Mouse (Mus musculus) liver, embryonic 12.5 days (tissue): ENCODE measurements at regions not wholly inside any gene's neighbourhood (a gene's known extent, or its start where the extent isn't known, plus 50 kb on each side); places are given as distances from the start of the nearest gene placed in this dataset.
"Not testable (repeated sequence)": the region's sequence is repeated elsewhere in the genome, so short reads cannot be mapped to it uniquely, and the experiment has no call there.

Experiments
- ATAC-seq: fragments of 200-750 bp; cut with Nextera tagmentation; 2 replicates; pipeline ENCODE4 v1.8.0; 2017; ENCODE audit warnings: moderate number of reproducible peaks, mild to moderate bottlenecking, moderate library complexity
- H3K27ac ChIP-seq: fragments of 300-500 bp; sonication (generic); 2 replicates; pipeline ENCODE4 v1.5.1; 2016; ENCODE audit warnings: mild to moderate bottlenecking
- H3K27me3 ChIP-seq: fragments of 300-500 bp; sonication (generic); replicated peaks from 2 replicates; pipeline ENCODE4 v1.6.1; 2016; ENCODE audit warnings: mild to moderate bottlenecking, moderate library complexity
- H3K36me3 ChIP-seq: fragments of 300-500 bp; sonication (generic); 2 replicates; pipeline ENCODE4 v1.6.1; 2016; ENCODE audit warnings: mild to moderate bottlenecking, moderate library complexity
- H3K4me1 ChIP-seq: fragments of 300-500 bp; sonication (generic); 2 replicates; pipeline ENCODE4 v1.6.1; 2016
- H3K4me2 ChIP-seq: fragments of 300-500 bp; sonication (generic); 2 replicates; pipeline ENCODE4 v1.6.1; 2016; ENCODE audit warnings: mild to moderate bottlenecking, moderate library complexity
- H3K4me3 ChIP-seq: fragments of 300-500 bp; sonication (generic); 2 replicates; pipeline ENCODE4 v1.5.1; 2016; ENCODE audit warnings: mild to moderate bottlenecking, moderate library complexity
- H3K9ac ChIP-seq: fragments of 300-500 bp; sonication (generic); 2 replicates; pipeline ENCODE4 v1.6.1; 2016; ENCODE audit warnings: mild to moderate bottlenecking, moderate library complexity
- H3K9me3 ChIP-seq: fragments of 300-500 bp; sonication (generic); replicated peaks from 2 replicates; pipeline ENCODE4 v1.6.1; 2016; ENCODE audit warnings: mild to moderate bottlenecking, moderate library complexity
- WGBS: fragments of 180-500 bp; shearing (Covaris S2); methylation state at CpG from one replicate; pipeline ENCODE4 v1.1.7; 2016; ENCODE audit not compliant: insufficient replicate concordance; 5-methylcytosine and 5-hydroxymethylcytosine counted together

DNA sequence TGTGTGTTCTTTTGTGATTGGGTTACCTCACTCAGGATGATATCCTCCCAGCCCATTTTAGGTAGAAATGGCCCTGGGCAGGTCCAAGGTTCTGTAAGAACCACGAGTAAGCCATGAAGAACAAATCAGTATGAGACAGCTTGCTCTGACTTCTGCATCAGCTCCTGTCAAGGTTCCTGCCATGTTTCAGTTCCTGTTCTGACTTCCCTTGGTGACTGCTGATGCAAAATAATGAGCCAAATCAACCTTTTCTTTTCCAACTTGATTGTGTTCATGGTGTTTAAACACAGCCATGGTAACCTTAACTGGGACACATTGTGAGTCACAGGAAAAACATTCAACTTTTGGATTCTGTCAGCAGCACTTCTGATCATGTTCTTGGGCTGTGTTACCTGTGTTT is 667.4 kb upstream of the Igfbp7 start:
- Histone ChIP-seq H3K27ac (no peak overlapping the region), H3K27me3 (no peaks in the 10 kb centered on the region), H3K9ac (no peak overlapping the region), H3K4me3 (no peak overlapping the region), H3K4me1 (no peaks in the 10 kb centered on the region), H3K9me3 (0 out of 2 replicates have a peak, but pooled peaks cover 3% of the 10 kb centered on the region), H3K4me2 (no peak overlapping the region), H3K36me3 (no peaks in the 10 kb centered on the region)
- 36% methylated on average over 1 of the region's 1 CpGs for WGBS
- ATAC-seq: no peak

DNA sequence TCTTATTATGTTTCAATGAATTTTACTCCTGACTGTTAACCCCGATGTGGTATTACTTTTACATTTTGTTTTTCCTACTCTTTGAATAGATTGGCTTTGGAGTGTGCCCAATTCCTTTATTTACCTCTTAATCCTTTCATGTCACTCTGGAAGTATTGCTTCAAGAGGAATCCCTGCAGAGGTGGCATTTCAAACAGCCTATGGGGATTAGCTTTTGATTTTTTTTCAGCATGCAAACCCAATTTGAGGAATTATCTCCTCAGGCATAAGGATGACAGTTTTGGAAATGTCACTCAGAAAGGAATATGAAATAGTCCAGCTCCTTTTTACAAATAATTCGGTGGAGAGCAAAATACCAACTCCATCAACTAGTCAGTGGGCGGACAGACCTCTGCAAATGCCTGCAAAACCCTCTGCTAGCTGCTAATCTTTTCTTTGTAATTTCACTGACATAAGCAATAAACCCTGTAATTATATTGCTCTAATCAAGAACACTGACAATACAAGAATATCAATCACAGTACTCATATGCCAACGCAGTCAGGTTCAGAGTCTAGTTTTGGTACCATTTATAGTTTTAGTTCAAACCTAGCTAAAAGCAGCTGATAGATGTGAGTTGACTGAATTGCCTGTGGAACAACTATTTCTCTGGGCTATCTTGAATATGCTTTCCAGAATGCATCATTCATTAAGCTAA is 624.9 kb upstream of the Igfbp7 start:
- Histone ChIP-seq H3K27ac (no peak overlapping the region), H3K9me3 (no peaks in the 10 kb centered on the region), H3K9ac (no peak overlapping the region), H3K4me1 (no peaks in the 10 kb centered on the region), H3K4me3 (no peak overlapping the region), H3K27me3 (no peaks in the 10 kb centered on the region), H3K4me2 (no peak overlapping the region), H3K36me3 (no peaks in the 10 kb centered on the region)
- no peak for ATAC-seq
- WGBS: 51% methylated on average over 4 of the region's 4 CpGs

DNA sequence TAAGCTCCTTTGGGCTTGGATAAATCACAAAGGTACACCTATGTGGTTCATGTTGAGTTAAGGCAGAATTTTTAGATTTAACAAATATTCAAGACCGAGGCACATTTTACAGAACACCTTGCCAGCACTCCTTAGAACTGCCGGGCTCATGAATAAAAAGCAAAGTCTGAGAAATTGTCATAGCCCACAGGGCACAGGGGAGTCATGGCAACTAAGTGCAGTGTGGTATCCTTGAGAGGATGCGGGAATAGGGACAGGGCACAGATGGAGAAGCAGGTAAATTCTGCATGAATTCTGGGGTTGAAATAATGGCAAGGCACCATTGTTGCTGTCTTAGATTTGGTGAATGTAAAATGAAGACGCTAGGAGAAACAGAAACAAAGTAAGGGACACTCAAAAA is 609.7 kb upstream of the Igfbp7 start:
- H3K4me2 ChIP-seq: no peak overlapping the region
- H3K9ac ChIP-seq: no peak overlapping the region
- H3K27me3 ChIP-seq: no peaks in the 10 kb centered on the region
- no peak for ATAC-seq
- H3K36me3 ChIP-seq: no peaks in the 10 kb centered on the region
- H3K27ac ChIP-seq: no peak overlapping the region
- WGBS: 53% methylated on average over 4 of the region's 4 CpGs
- no peaks in the 10 kb centered on the region; the same call in 1 of the 2 replicates for H3K9me3 ChIP-seq
- no peaks in the 10 kb centered on the region for H3K4me1 ChIP-seq
- no peak overlapping the region for H3K4me3 ChIP-seq

DNA sequence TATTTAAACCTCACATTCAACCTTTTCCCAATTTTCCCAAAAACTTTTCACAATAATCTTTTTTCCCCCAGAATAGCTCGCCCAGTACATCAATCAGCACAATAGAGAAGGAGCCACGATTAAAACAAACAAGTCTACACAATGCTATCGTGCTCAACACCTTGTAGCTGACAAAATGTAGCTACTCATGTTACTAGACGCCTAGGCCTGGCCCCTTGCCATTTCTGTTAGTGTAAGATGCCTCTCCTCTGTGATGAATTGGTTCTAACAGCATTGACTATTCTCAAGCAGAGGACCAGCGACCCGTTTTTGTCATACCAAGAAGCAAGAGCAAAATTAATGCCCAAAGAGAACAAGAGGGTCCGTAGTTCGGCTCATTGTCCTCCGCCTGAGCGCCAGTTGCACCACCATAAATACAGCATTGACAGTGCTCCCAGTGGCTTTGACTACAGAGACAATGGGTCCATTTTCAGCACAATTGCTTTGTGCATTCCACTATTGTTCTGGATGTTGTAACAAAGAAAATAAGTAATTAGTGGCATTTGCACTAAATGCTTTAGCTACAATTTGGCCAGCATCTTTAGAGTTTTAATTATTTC is 578.7 kb upstream of the Igfbp7 start:
- no peak for ATAC-seq
- WGBS: 63% methylated on average over 10 of the region's 10 CpGs

DNA sequence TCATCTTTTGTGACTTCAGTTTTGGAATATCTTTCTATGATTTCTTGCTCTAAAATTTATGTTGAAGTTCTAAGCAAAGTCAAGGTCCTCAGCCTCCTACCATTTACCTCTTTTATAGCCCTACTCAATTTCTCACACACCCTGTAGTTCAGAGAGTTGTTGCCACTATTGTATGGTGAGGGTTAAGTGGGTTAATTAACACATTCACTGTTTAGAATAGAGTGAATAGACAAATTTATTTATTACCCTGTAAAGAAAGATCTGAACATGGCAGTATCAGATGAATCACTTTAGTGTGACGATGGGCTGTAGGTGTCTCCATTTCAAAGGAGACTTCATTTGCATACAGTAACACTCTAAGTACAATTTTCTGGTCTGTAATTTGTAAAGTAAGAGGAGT is 577.4 kb upstream of the Igfbp7 start:
- H3K4me3 ChIP-seq: no peak overlapping the region
- H3K4me1 ChIP-seq: no peaks in the 10 kb centered on the region
- H3K27ac ChIP-seq: no peak overlapping the region
- H3K27me3 ChIP-seq: no peaks in the 10 kb centered on the region
- H3K9me3 ChIP-seq: no peaks in the 10 kb centered on the region
- no peak overlapping the region for H3K4me2 ChIP-seq
- H3K9ac ChIP-seq: no peak overlapping the region
- no peaks in the 10 kb centered on the region for H3K36me3 ChIP-seq
- 67% methylated on average over 1 of the region's 1 CpGs for WGBS
- ATAC-seq: no peak

More for the DNA sequence above, 578.7 kb upstream of the Igfbp7 start:
- H3K9ac ChIP-seq: no peak overlapping the region
- no peaks in the 10 kb centered on the region for H3K9me3 ChIP-seq
- H3K36me3 ChIP-seq: no peaks in the 10 kb centered on the region
- no peaks in the 10 kb centered on the region for H3K27me3 ChIP-seq
- H3K4me3 ChIP-seq: no peak overlapping the region
- H3K4me2 ChIP-seq: no peak overlapping the region
- H3K4me1 ChIP-seq: no peaks in the 10 kb centered on the region
- no peak overlapping the region for H3K27ac ChIP-seq

DNA sequence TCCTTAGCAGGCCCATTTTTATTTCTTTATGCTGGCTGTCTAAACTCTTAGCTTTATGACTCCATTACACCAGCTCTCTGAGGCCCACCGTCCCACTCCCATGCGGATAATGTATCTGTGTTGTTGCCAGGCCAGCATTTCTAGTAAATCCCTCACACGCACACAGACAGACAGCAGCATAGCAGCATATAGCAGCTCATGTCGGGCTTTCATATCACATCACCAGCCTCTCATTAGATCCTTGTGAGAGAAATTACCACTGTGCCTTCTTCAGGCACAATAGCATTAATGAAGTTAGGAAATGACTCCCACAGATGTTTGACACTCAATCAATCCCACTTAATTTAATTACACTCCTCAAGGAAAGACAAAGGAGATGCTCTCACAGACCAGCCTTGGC is 532.2 kb upstream of the Igfbp7 start:
- H3K27me3 ChIP-seq, H3K4me1 ChIP-seq, H3K9ac ChIP-seq, H3K4me3 ChIP-seq, ATAC-seq, H3K27ac ChIP-seq, H3K36me3 ChIP-seq, H3K4me2 ChIP-seq, H3K9me3 ChIP-seq: not testable (repeated sequence)
- 69% methylated on average over 4 of the region's 4 CpGs for WGBS

DNA sequence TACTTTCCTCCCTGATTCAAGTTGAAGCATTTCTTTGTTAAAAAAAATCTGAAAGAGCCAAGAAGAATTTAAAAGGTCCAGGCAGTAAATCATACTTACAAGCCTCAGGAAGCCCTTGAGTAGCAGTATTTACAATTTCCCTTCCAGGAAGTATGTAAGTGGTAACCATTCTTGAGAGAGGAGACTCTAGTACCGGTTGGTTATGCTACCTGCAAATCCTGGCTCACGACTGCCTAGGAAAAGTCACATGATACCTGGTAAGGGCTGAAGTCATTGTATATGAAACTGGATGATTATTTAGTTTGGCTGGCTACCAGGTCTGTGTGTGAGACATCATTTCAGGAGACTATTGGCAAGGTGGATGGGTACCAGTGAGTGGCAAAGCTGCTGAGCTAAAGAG is 524.0 kb upstream of the Igfbp7 start:
- H3K4me2 ChIP-seq: no peak overlapping the region
- H3K9me3 ChIP-seq: 0 out of 2 replicates have a peak, but pooled peaks cover 7% of the 10 kb centered on the region
- ATAC-seq: no peak
- no peaks in the 10 kb centered on the region for H3K4me1 ChIP-seq
- no peak overlapping the region for H3K9ac ChIP-seq
- H3K27ac ChIP-seq: no peak overlapping the region
- H3K27me3 ChIP-seq: no peaks in the 10 kb centered on the region
- H3K36me3 ChIP-seq: no peaks in the 10 kb centered on the region
- WGBS: 56% methylated on average over 2 of the region's 2 CpGs
- H3K4me3 ChIP-seq: no peak overlapping the region

DNA sequence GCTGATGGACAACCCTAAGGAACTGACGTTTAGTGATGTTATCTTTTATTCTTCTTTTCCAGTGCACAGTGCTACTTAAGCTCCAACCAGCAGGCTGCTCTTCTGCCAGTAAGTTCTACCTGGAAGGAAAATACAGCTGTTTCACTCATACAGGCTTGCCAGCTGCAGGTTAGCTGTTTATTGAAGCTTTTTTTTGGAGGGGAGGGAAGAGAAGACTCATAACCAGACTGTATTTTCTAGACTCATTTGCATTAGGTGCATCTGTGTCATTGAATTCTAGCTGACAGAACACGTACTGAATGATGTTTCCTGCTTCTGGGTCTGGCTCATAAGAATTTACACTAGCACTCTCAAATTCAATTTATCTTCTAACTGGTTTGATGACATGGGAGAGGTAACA is 513.3 kb upstream of the Igfbp7 start:
- no peak for ATAC-seq
- Histone ChIP-seq H3K9ac (no peak overlapping the region), H3K4me1 (no peaks in the 10 kb centered on the region), H3K9me3 (0 out of 2 replicates have a peak, but pooled peaks cover 2% of the 10 kb centered on the region), H3K27me3 (no peaks in the 10 kb centered on the region), H3K36me3 (no peaks in the 10 kb centered on the region), H3K27ac (no peak overlapping the region), H3K4me2 (no peak overlapping the region), H3K4me3 (no peak overlapping the region)
- 43% methylated on average over 2 of the region's 2 CpGs for WGBS

DNA sequence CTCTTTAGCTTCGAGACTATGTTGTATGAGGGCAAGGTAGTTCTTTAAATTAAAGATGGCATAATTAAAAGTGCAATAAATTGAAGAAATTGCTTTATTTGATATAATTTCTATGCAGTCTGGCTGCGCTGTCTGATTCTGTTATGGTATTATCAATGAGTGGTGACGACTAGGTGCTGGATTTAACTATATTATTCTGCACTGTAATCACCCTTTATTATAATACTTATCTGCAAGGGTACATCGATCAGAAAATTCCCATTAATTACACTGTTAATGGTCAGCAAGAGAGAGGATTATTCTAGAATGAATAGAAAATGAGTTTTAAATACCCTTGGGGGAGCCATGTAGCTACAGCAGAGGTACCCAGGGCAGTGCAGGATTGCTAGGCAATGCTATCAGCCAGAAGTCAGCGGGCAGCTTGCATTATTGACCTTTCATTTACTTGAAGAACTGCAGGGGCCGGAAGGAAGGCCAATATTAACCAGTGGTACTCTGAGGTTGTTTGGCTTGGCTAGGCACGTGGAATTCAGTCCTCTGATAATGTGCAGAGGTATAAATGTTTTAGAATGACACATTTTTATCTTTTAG is 509.3 kb upstream of the Igfbp7 start:
- ATAC-seq: no peak
- WGBS: 52% methylated on average over 7 of the region's 7 CpGs
- Histone ChIP-seq H3K36me3 (no peaks in the 10 kb centered on the region), H3K4me3 (no peak overlapping the region), H3K27me3 (no peaks in the 10 kb centered on the region), H3K9me3 (0 out of 2 replicates have a peak, but pooled peaks cover 2% of the 10 kb centered on the region), H3K27ac (no peak overlapping the region), H3K4me2 (no peak overlapping the region), H3K4me1 (no peaks in the 10 kb centered on the region), H3K9ac (no peak overlapping the region)

DNA sequence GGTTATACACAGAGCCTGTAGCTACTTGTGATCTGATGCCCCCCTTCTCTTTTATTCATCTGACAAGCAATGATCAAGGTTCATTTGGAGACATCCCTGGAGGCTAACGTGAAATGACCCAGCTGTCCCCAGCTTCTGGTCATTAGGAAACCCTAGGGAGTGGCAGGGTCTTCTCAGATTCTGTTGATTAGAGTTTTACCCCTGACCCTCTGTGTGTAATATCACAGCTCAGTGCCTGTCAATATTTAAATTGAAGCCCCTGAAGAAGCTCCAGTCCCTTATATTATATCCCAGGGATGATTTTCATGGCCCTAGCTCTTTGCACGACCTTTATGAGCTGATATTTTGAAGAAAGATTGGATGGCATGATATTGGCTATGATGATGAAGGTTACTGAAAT is 508.5 kb upstream of the Igfbp7 start:
- Histone ChIP-seq H3K9me3 (0 out of 2 replicates have a peak, but pooled peaks cover 2% of the 10 kb centered on the region), H3K4me2 (no peak overlapping the region), H3K4me3 (no peak overlapping the region), H3K9ac (no peak overlapping the region), H3K36me3 (no peaks in the 10 kb centered on the region), H3K27ac (no peak overlapping the region), H3K27me3 (no peaks in the 10 kb centered on the region), H3K4me1 (no peaks in the 10 kb centered on the region)
- no peak for ATAC-seq
- WGBS: 43% methylated on average over 2 of the region's 2 CpGs

DNA sequence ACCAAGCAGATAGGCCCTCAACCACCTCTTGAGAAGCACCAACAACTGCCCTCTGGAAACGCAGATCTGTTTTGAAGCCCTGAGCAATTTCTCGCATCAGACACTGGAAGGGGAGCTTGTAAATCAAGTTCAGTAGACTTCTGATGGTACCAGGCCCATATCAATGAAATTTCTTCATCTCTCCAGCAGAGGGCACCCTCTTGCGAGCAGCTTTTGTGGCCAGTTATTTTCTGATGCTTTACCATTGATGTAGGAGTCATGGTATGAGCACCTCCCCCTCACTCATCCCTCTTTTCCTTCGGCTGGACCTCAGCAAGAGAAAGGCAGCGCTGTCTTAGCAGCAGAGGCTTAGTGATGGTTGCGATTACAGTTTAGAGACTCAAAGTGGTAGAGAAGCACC is 501.4 kb upstream of the Igfbp7 start:
- no peaks in the 10 kb centered on the region for H3K36me3 ChIP-seq
- H3K4me1 ChIP-seq: no peaks in the 10 kb centered on the region
- H3K9me3 ChIP-seq: no peaks in the 10 kb centered on the region
- no peak overlapping the region for H3K27ac ChIP-seq
- H3K9ac ChIP-seq: no peak overlapping the region
- WGBS: 44% methylated on average over 6 of the region's 6 CpGs
- no peak overlapping the region for H3K4me2 ChIP-seq
- ATAC-seq: no peak
- no peak overlapping the region for H3K4me3 ChIP-seq
- H3K27me3 ChIP-seq: no peaks in the 10 kb centered on the region

DNA sequence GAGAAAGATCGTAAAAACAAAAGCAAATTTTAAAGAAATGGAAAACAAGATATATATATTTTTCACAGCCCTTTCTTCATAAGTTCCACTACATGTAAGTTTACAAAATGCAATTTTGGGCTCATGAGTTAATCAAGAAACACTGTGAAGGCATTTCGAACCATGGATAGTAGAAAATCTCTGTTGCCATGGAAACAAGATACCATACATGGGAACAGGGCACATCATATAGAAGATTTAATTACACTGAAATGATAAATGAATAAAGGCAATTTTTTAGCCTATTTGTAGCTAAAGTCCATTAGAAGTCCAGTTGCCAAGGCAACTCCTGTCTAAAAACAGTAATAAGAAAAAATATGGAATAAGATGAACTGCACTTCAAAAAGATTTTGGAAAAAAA is 484.2 kb upstream of the Igfbp7 start:
- ATAC-seq, H3K4me3 ChIP-seq, H3K4me2 ChIP-seq, H3K36me3 ChIP-seq, H3K27me3 ChIP-seq, H3K9ac ChIP-seq, H3K9me3 ChIP-seq, H3K4me1 ChIP-seq, H3K27ac ChIP-seq: not testable (repeated sequence)
- WGBS: 49% methylated on average over 2 of the region's 2 CpGs
